Mouse (Mus musculus) megakaryocyte, embryonic 14.5 days (primary cell): ENCODE results near the gene Cemip.
"Not testable (repeated sequence)": the region's sequence is repeated elsewhere in the genome, so short reads cannot be mapped to it uniquely, and the experiment has no call there.

ENCODE experiments used
- FLI1 ChIP-seq: IDR thresholded peaks from 2 replicates; pipeline ENCODE4 v1.6.1; 2012; ENCODE audit warnings: low read length, inconsistent platforms, mixed read lengths
- GATA1 ChIP-seq: IDR thresholded peaks from 3 replicates; pipeline ENCODE4 v1.6.1; 2012; ENCODE audit warnings: mixed read lengths, low read length, inconsistent platforms, borderline replicate concordance

GRCm38 (mm10) chr7:84123651-84124050 is 37.3 kb upstream of the Cemip start:
- not testable (repeated sequence) for TF ChIP-seq GATA1, FLI1
